Mouse (Mus musculus): ENCODE measurements around the gene Gm26566. TPM values are rescaled to one million over a fixed set of nuclear protein-coding genes. Genes with fewer than 3 reads are reported as not detected.

Gm26566 gene
- total and polyA plus RNA-seq, 2 experiments from 2014 or later = 0.52 to 0.69 TPM

GRCm38 (mm10) chr4:88718715-88719114 lies 2.9 kb upstream of the Gm26566 start:
- Histone ChIP-seq H3K4me3 (ENCODE audit: low read depth, low read length) (peak overlapping the region; percentile 85), H3K9me3 (replicated peaks; ENCODE audit: control insufficient read depth, low read length) (no peaks in the 10 kb centered on the region), H3K27me3 (ENCODE audit: control insufficient read depth, insufficient read depth, low read length) (no peaks in the 10 kb centered on the region), H3K36me3 (replicated peaks; ENCODE audit: control insufficient read depth, insufficient read depth, low read length) (peaks cover 24% of the 10 kb centered on the region), H3K4me1 (ENCODE audit: control insufficient read depth, insufficient read depth) (peaks cover 14% of the 10 kb centered on the region), H3K9ac (replicated peaks; ENCODE audit: low read depth, low read length) (peak overlapping the region; percentile 13; the same call in 1 of the 2 replicates), H3K27ac (ENCODE audit: low read depth) (no peak overlapping the region), H3K4me2 (ENCODE audit: low read depth, low read length) (peak overlapping the region; percentile 83)
- 10% methylated on average over 1 of the region's 1 CpGs for WGBS
- TF ChIP-seq EP300 (IDR thresholded peaks at IDR 0.05; ENCODE audit: low read depth) (no peak), CTCF (IDR thresholded peaks at IDR 0.05; ENCODE audit: low read depth) (no peak)
- no peak for DNase-seq (ENCODE audit: low spot score)
- no peak for ATAC-seq (ENCODE audit: insufficient read depth, low read depth)

- Histone ChIP-seq H3K27ac (ENCODE audit: low read depth) (no peak overlapping the region), H3K9me3 (replicated peaks; ENCODE audit: control insufficient read depth, low read length) (no peaks in the 10 kb centered on the region), H3K4me1 (ENCODE audit: control insufficient read depth, insufficient read depth) (peaks cover 4% of the 10 kb centered on the region; the same call in 1 of the 2 replicates), H3K27me3 (ENCODE audit: control insufficient read depth, insufficient read depth, low read length) (no peaks in the 10 kb centered on the region), H3K36me3 (replicated peaks; ENCODE audit: control insufficient read depth, insufficient read depth, low read length) (peaks cover 5% of the 10 kb centered on the region), H3K4me3 (ENCODE audit: low read depth, low read length) (no peak overlapping the region), H3K9ac (replicated peaks; ENCODE audit: low read depth, low read length) (no peak overlapping the region), H3K4me2 (ENCODE audit: low read depth, low read length) (no peak overlapping the region)
- DNase-seq (ENCODE audit: low spot score) = no peak
- WGBS = 63% methylated on average over 8 of the region's 8 CpGs
- TF ChIP-seq EP300 (IDR thresholded peaks at IDR 0.05; ENCODE audit: low read depth) (no peak), CTCF (IDR thresholded peaks at IDR 0.05; ENCODE audit: low read depth) (no peak)
- no peak for ATAC-seq (ENCODE audit: insufficient read depth, low read depth)
These were observed 2.0 kb downstream of the Gm26566 start for GRCm38 (mm10) chr4:88723497-88724090.

- H3K4me3 ChIP-seq (ENCODE audit: low read depth, low read length) = no peak overlapping the region
- H3K27ac ChIP-seq (ENCODE audit: low read depth) = no peak overlapping the region
- no peak overlapping the region for H3K4me2 ChIP-seq (ENCODE audit: low read depth, low read length)
- H3K9me3 ChIP-seq (replicated peaks; ENCODE audit: control insufficient read depth, low read length) = no peaks in the 10 kb centered on the region
- no peak for ATAC-seq (ENCODE audit: insufficient read depth, low read depth)
- DNase-seq (ENCODE audit: low spot score) = no peak
- H3K4me1 ChIP-seq (ENCODE audit: control insufficient read depth, insufficient read depth) = no peaks in the 10 kb centered on the region
- 69% methylated on average over 6 of the region's 6 CpGs for WGBS
- TF ChIP-seq EP300 (IDR thresholded peaks at IDR 0.05; ENCODE audit: low read depth) = no peak
- no peak for TF ChIP-seq CTCF (IDR thresholded peaks at IDR 0.05; ENCODE audit: low read depth)
- H3K9ac ChIP-seq (replicated peaks; ENCODE audit: low read depth, low read length) = no peak overlapping the region
- no peaks in the 10 kb centered on the region for H3K36me3 ChIP-seq (replicated peaks; ENCODE audit: control insufficient read depth, insufficient read depth, low read length)
- no peaks in the 10 kb centered on the region for H3K27me3 ChIP-seq (ENCODE audit: control insufficient read depth, insufficient read depth, low read length)
These were observed 5.1 kb downstream of the Gm26566 start for GRCm38 (mm10) chr4:88726727-88727126.

GRCm38 (mm10) chr4:88727324-88727723 lies 5.7 kb downstream of the Gm26566 start:
- 0% methylated on average over 1 of the region's 1 CpGs for WGBS
- peak; percentile 49 for DNase-seq (ENCODE audit: low spot score)
- H3K4me1 ChIP-seq (ENCODE audit: control insufficient read depth, insufficient read depth) = no peaks in the 10 kb centered on the region

GRCm38 (mm10) chr4:88738480-88738879 lies 16.9 kb downstream of the Gm26566 start:
- Histone ChIP-seq H3K4me1 (ENCODE audit: control insufficient read depth, insufficient read depth) (no peaks in the 10 kb centered on the region), H3K27ac (ENCODE audit: low read depth) (no peak overlapping the region), H3K9ac (replicated peaks; ENCODE audit: low read depth, low read length) (no peak overlapping the region), H3K36me3 (replicated peaks; ENCODE audit: control insufficient read depth, insufficient read depth, low read length) (no peaks in the 10 kb centered on the region), H3K27me3 (ENCODE audit: control insufficient read depth, insufficient read depth, low read length) (no peaks in the 10 kb centered on the region), H3K4me2 (ENCODE audit: low read depth, low read length) (no peak overlapping the region), H3K9me3 (replicated peaks; ENCODE audit: control insufficient read depth, low read length) (no peaks in the 10 kb centered on the region), H3K4me3 (ENCODE audit: low read depth, low read length) (no peak overlapping the region)
- TF ChIP-seq EP300 (IDR thresholded peaks at IDR 0.05; ENCODE audit: low read depth) (no peak), CTCF (IDR thresholded peaks at IDR 0.05; ENCODE audit: low read depth) (peak; percentile 92)
- ATAC-seq (ENCODE audit: insufficient read depth, low read depth) (no peak), DNase-seq (ENCODE audit: low spot score) (peak; percentile 61)
- WGBS = 6% methylated on average over 2 of the region's 2 CpGs

More at GRCm38 (mm10) chr4:88727324-88727723, 5.7 kb downstream of the Gm26566 start:
- no peak for ATAC-seq (ENCODE audit: insufficient read depth, low read depth)
- no peaks in the 10 kb centered on the region for H3K9me3 ChIP-seq (replicated peaks; ENCODE audit: control insufficient read depth, low read length)
- peak; percentile 76 for TF ChIP-seq CTCF (IDR thresholded peaks at IDR 0.05; ENCODE audit: low read depth)
- no peak for TF ChIP-seq EP300 (IDR thresholded peaks at IDR 0.05; ENCODE audit: low read depth)
- H3K9ac ChIP-seq (replicated peaks; ENCODE audit: low read depth, low read length) = no peak overlapping the region
- H3K4me2 ChIP-seq (ENCODE audit: low read depth, low read length) = no peak overlapping the region
- no peak overlapping the region for H3K27ac ChIP-seq (ENCODE audit: low read depth)
- no peak overlapping the region for H3K4me3 ChIP-seq (ENCODE audit: low read depth, low read length)
- no peaks in the 10 kb centered on the region for H3K36me3 ChIP-seq (replicated peaks; ENCODE audit: control insufficient read depth, insufficient read depth, low read length)
- H3K27me3 ChIP-seq (ENCODE audit: control insufficient read depth, insufficient read depth, low read length) = no peaks in the 10 kb centered on the region

- Histone ChIP-seq H3K27me3 (ENCODE audit: control insufficient read depth, insufficient read depth, low read length) (no peaks in the 10 kb centered on the region), H3K4me3 (ENCODE audit: low read depth, low read length) (no peak overlapping the region), H3K4me2 (ENCODE audit: low read depth, low read length) (no peak overlapping the region), H3K9ac (replicated peaks; ENCODE audit: low read depth, low read length) (no peak overlapping the region), H3K27ac (ENCODE audit: low read depth) (no peak overlapping the region), H3K36me3 (replicated peaks; ENCODE audit: control insufficient read depth, insufficient read depth, low read length) (no peaks in the 10 kb centered on the region), H3K4me1 (ENCODE audit: control insufficient read depth, insufficient read depth) (no peaks in the 10 kb centered on the region), H3K9me3 (replicated peaks; ENCODE audit: control insufficient read depth, low read length) (no peaks in the 10 kb centered on the region)
- TF ChIP-seq EP300 (IDR thresholded peaks at IDR 0.05; ENCODE audit: low read depth) (no peak), CTCF (IDR thresholded peaks at IDR 0.05; ENCODE audit: low read depth) (no peak)
- no peak for DNase-seq (ENCODE audit: low spot score)
- no peak for ATAC-seq (ENCODE audit: insufficient read depth, low read depth)
- WGBS = 88% methylated on average over 6 of the region's 6 CpGs
These were observed 17.4 kb downstream of the Gm26566 start for GRCm38 (mm10) chr4:88739036-88739435.

Measured in heart, postnatal 0 days (tissue).